Mouse (Mus musculus): ENCODE results near the gene Slc35g2.

DNA sequence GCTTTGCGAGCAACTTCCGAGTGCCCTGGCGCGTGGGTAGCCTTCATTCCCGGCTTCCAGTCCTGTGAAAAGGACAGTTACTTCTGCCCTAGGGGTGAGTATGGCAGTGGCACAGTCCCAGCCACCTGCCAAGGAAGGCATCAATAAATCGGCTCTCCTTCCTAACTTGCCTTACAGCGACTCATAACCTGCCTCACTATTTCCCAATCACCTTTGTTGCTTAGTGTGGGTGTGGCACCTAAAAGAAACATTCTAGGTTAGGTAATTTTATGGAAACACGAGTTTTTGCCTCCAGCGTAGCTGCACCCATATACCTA is 24.3 kb downstream of the Slc35g2 start:
- TF ChIP-seq CTCF (conservative IDR thresholded peaks at IDR 0.05 in 1 of 2, IDR thresholded peaks at IDR 0.05 in 1 of 2; ENCODE audit: low read depth in 2 of 2, low read length in 2 of 2), result 0 out of 4 replicates have a peak, but pooled peaks of 1 of the 2 experiments have one; percentile 6
- TF ChIP-seq BHLHE40 (IDR thresholded peaks at IDR 0.05; ENCODE audit: low read depth, low read length), result no peak
- TF ChIP-seq POLR2A (IDR thresholded peaks at IDR 0.05; ENCODE audit: low read depth, low read length), result no peak
- no peak for TF ChIP-seq HCFC1 (IDR thresholded peaks at IDR 0.05; ENCODE audit: low read depth, low read length)
- TF ChIP-seq USF1 (IDR thresholded peaks at IDR 0.05; ENCODE audit: low read depth, low read length), result no peak
- TF ChIP-seq ETS1 (conservative IDR thresholded peaks at IDR 0.05; ENCODE audit: low read depth, low read length), result no peak
- TF ChIP-seq CHD1 (IDR thresholded peaks at IDR 0.05; ENCODE audit: low read depth, low read length), result no peak
- TF ChIP-seq ELF1 (IDR thresholded peaks at IDR 0.05; ENCODE audit: low read depth, low read length), result no peak
- no peak for TF ChIP-seq E2F4 (IDR thresholded peaks at IDR 0.05; ENCODE audit: insufficient replicate concordance, low read depth, low read length)
- no peak for TF ChIP-seq GABPA (IDR thresholded peaks at IDR 0.05; ENCODE audit: insufficient replicate concordance, low read depth, low read length)
